Mouse (Mus musculus) limb, embryonic 12.5 days (tissue): ENCODE results near the gene Paip2b. TPM values are rescaled to one million over a fixed set of nuclear protein-coding genes. Genes with fewer than 3 reads are reported as not detected.
A peak's percentile ranks its signal among the peaks of the same experiment; 100 is the strongest.
"Not testable (repeated sequence)": the region's sequence is repeated elsewhere in the genome, so short reads cannot be mapped to it uniquely, and the experiment has no call there.

Experiments
- ATAC-seq: fragments of 200-750 bp; cut with Nextera tagmentation; 2 replicates; pipeline ENCODE4 v1.8.0; 2017; ENCODE audit warnings: low read depth, moderate TSS enrichment; ENCODE audit not compliant: insufficient number of reproducible peaks, insufficient read depth, low FRiP score, low TSS enrichment
- H3K27ac ChIP-seq: fragments of 300-500 bp; sonication (generic); 2 replicates; pipeline ENCODE4 v1.5.1; 2016; ENCODE audit warnings: mild to moderate bottlenecking, moderate library complexity
- H3K27me3 ChIP-seq: fragments of 300-500 bp; sonication (generic); 2 replicates; pipeline ENCODE4 v1.6.1; 2016; ENCODE audit warnings: mild to moderate bottlenecking, moderate library complexity
- H3K36me3 ChIP-seq: fragments of 300-500 bp; sonication (generic); 2 replicates; pipeline ENCODE4 v1.6.1; 2016; ENCODE audit warnings: mild to moderate bottlenecking, moderate library complexity
- H3K4me1 ChIP-seq: fragments of 300-500 bp; sonication (generic); replicated peaks from 2 replicates; pipeline ENCODE4 v1.6.1; 2016
- H3K4me2 ChIP-seq: fragments of 300-500 bp; sonication (generic); 2 replicates; pipeline ENCODE4 v1.6.1; 2016; ENCODE audit warnings: mild to moderate bottlenecking, moderate library complexity
- H3K4me3 ChIP-seq: fragments of 300-500 bp; sonication (generic); replicated peaks from 2 replicates; pipeline ENCODE4 v1.5.1; 2016; ENCODE audit warnings: mild to moderate bottlenecking
- H3K9ac ChIP-seq: fragments of 300-500 bp; sonication (generic); replicated peaks from 2 replicates; pipeline ENCODE4 v1.6.1; 2016; ENCODE audit warnings: mild to moderate bottlenecking, moderate library complexity
- H3K9me3 ChIP-seq: fragments of 300-500 bp; sonication (generic); 2 replicates; pipeline ENCODE4 v1.6.1; 2016; ENCODE audit warnings: mild to moderate bottlenecking, moderate library complexity
- WGBS: fragments of 180-500 bp; shearing (Covaris S2); methylation state at CpG from one replicate; pipeline ENCODE4 v1.1.7; 2016; 5-methylcytosine and 5-hydroxymethylcytosine counted together
- polyA plus RNA-seq: library from polyadenylated mRNA; unstranded; fragments of >200 nt; fragmentation: Nextera tagmentation; extraction: Ambion mirVana; gene quantifications from 2 replicates; pipeline ENCODE4 v1.2.1, GENCODE M21; 2016

Gene Paip2b
- polyA plus RNA-seq, 1 experiment from 2014 or later: 16.6 TPM

DNA sequence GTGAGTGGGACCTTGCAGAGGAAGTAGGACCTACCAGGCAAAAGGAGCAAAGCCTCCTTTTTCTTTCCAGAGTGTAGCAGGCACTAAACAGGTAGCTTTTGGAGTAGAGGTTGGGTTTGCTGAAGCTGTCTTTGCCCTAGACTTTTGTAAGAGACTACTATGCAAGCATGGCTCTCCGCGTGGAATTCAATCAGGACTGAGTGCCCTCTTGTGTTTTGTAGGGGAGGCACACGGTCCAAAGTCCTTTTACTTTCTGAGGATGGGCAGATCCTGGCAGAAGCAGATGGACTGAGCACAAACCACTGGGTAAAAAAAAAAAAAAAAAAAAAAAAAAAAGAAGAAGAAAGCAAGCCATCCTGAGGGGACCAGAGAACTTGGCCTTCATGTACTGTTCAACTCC is 34.9 kb downstream of the Paip2b start:
- 53% methylated on average over 3 of the region's 3 CpGs for WGBS
- Histone ChIP-seq H3K4me2 (no peak overlapping the region), H3K9ac (no peak overlapping the region), H3K4me1 (peaks cover 5% of the 10 kb centered on the region), H3K27ac (no peak overlapping the region), H3K36me3 (peaks cover 30% of the 10 kb centered on the region), H3K27me3 (no peaks in the 10 kb centered on the region), H3K4me3 (no peak overlapping the region), H3K9me3 (no peaks in the 10 kb centered on the region)
- no peak for ATAC-seq

GRCm38 (mm10) chr6:83795492-83795900 is 36.0 kb downstream of the Paip2b start:
- peaks cover 5% of the 10 kb centered on the region for H3K4me1 ChIP-seq
- peak overlapping the region; percentile 82 for H3K4me3 ChIP-seq
- ATAC-seq: no peak
- no peaks in the 10 kb centered on the region for H3K27me3 ChIP-seq
- peak overlapping the region; percentile 86 for H3K4me2 ChIP-seq
- no peaks in the 10 kb centered on the region for H3K9me3 ChIP-seq
- H3K27ac ChIP-seq: peak overlapping the region; percentile 95
- H3K36me3 ChIP-seq: peaks cover 18% of the 10 kb centered on the region
- H3K9ac ChIP-seq: peak overlapping the region; percentile 77
- WGBS: 12% methylated on average over 13 of the region's 13 CpGs

DNA sequence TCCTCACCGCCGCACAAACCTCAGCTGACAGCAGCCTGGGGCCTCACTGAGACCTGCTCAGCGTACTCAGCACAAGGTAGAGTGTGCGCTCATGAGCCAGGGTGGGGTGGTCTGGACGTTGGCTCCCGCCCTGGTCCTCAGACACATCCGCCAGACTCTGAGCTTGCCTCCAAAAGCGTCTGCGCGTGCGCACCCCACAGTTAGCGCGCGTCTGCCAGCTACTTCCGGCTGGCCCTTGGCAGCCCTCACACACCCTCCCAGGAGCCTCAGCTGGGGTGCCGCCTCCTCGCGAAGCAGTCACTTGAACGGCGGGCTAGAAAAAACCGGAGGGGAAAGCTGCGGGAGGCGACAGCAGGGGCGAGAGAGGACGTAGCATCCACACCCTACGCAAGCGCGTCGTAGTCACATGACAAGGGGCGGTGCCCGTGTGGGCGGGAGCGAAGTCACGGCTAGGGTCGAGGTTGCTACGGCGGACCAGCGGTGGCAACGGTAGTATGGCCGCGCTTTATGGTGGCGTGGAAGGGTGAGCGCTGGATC is 36.7 kb downstream of the Paip2b start, which contains the start of gene Nagk:
TSS of gene Nagk (plus strand) at position 223 of the 537 bp plus-strand sequence.
- ATAC-seq: peak; percentile 95
- under 1% methylated on average over 43 of the region's 43 CpGs for WGBS
- peaks cover 5% of the 10 kb centered on the region for H3K4me1 ChIP-seq
- peaks cover 13% of the 10 kb centered on the region; the same call in 1 of the 2 replicates for H3K36me3 ChIP-seq
- peak within 1 kb of the TSS; percentile 77 for H3K9ac ChIP-seq
- H3K4me3 ChIP-seq: peak within 1 kb of the TSS; percentile 82
- H3K4me2 ChIP-seq: peak within 1 kb of the TSS; percentile 86
- no peaks in the 10 kb centered on the region for H3K9me3 ChIP-seq
- peak within 1 kb of the TSS; percentile 95 for H3K27ac ChIP-seq
- H3K27me3 ChIP-seq: no peaks in the 10 kb centered on the region

- 67% methylated on average over 4 of the region's 4 CpGs for WGBS
- peaks cover 5% of the 10 kb centered on the region for H3K4me1 ChIP-seq
- H3K9me3 ChIP-seq: no peaks in the 10 kb centered on the region
- no peak overlapping the region for H3K4me3 ChIP-seq
- H3K4me2 ChIP-seq: no peak overlapping the region
- peaks cover 6% of the 10 kb centered on the region; the same call in 1 of the 2 replicates for H3K27me3 ChIP-seq
- H3K9ac ChIP-seq: no peak overlapping the region
- H3K36me3 ChIP-seq: no peaks in the 10 kb centered on the region
- ATAC-seq: no peak
- no peak overlapping the region for H3K27ac ChIP-seq
Observed at GRCm38 (mm10) chr6:83791251-83791890, 40.2 kb downstream of the Paip2b start.

DNA sequence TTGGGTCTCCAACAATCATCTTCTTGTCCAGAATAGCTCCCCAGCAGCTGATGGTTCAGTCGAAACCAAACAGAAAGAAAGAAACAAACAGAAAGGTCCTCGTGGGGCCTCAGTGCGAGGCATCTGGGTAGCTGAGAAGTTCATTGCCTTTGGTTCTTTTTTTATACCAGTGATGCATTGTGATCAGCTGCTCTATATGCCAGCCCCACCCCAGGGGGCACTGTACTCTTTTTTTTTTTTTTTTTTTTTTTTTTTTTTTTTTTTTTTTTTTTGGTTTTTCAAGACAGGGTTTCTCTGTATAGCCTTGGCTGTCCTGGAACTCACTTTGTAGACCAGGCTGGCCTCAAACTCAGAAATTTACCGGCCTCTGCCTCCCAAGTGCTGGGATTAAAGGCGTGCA is 41.0 kb downstream of the Paip2b start:
- not testable (repeated sequence) for H3K9ac ChIP-seq, H3K4me2 ChIP-seq, H3K27me3 ChIP-seq, H3K36me3 ChIP-seq, H3K9me3 ChIP-seq, H3K4me1 ChIP-seq, H3K27ac ChIP-seq, H3K4me3 ChIP-seq, ATAC-seq
- 85% methylated on average over 5 of the region's 5 CpGs for WGBS

GRCm38 (mm10) chr6:83788554-83788953 is 43.0 kb downstream of the Paip2b start:
- no peak overlapping the region for H3K9ac ChIP-seq
- H3K27ac ChIP-seq: no peak overlapping the region
- H3K4me2 ChIP-seq: no peak overlapping the region
- ATAC-seq: no peak
- H3K9me3 ChIP-seq: no peaks in the 10 kb centered on the region
- peaks cover 6% of the 10 kb centered on the region; the same call in 1 of the 2 replicates for H3K27me3 ChIP-seq
- H3K36me3 ChIP-seq: no peaks in the 10 kb centered on the region
- H3K4me1 ChIP-seq: no peaks in the 10 kb centered on the region
- H3K4me3 ChIP-seq: no peak overlapping the region
- WGBS: 81% methylated on average over 7 of the region's 7 CpGs

DNA sequence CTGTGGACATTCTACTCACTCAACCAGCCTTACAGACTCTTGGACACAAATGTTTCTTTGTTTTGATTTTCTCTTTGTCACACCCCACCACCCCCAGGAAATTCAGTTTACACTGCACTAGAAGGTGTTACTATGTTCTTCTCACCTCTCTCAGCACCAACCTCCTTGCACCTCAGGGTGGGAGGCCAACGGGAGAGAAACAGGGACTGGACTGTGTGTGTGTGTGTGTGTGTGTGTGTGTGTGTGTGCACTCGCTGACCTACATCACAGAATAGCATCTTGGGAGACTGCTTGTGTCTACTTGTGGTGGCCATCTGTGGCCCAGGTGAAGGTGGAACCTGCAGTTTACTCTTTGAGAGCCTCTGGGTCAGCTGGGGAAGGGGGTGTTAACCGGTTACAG is 45.1 kb downstream of the Paip2b start:
- Histone ChIP-seq H3K9ac (no peak overlapping the region), H3K4me1 (no peaks in the 10 kb centered on the region), H3K4me2 (no peak overlapping the region), H3K9me3 (no peaks in the 10 kb centered on the region), H3K27me3 (peaks cover 6% of the 10 kb centered on the region; the same call in 1 of the 2 replicates), H3K4me3 (no peak overlapping the region), H3K36me3 (no peaks in the 10 kb centered on the region), H3K27ac (no peak overlapping the region)
- no peak for ATAC-seq
- 74% methylated on average over 3 of the region's 3 CpGs for WGBS

- Histone ChIP-seq H3K36me3 (no peaks in the 10 kb centered on the region), H3K9ac (no peak overlapping the region), H3K4me2 (no peak overlapping the region), H3K9me3 (no peaks in the 10 kb centered on the region), H3K27me3 (no peaks in the 10 kb centered on the region), H3K4me1 (peaks cover 11% of the 10 kb centered on the region), H3K27ac (no peak overlapping the region), H3K4me3 (no peak overlapping the region)
- WGBS: 7% methylated on average over 5 of the region's 5 CpGs
- no peak for ATAC-seq
Observed at GRCm38 (mm10) chr6:83779026-83779425, 52.5 kb downstream of the Paip2b start.

DNA sequence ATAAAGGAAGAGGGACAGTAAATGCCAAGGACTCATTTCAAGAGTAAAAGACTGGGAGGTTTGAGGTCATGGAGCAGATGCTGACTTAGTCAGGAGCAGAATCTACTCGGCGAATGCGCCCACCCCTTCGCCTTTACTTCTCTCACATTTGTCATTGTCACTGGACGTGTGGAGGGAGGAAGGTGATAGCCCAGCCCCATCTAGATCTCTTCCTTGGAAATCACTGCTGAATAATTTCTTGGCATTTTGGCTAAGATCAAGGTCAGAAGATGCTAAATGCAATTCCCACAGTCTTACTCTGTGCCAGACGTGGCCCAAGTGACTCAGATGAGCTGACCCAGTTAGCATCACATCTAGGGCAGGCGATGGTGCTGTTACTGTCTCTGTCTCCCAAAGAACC is 53.2 kb downstream of the Paip2b start:
- no peak overlapping the region for H3K4me2 ChIP-seq
- peaks cover 13% of the 10 kb centered on the region for H3K4me1 ChIP-seq
- H3K27ac ChIP-seq: no peak overlapping the region
- H3K4me3 ChIP-seq: no peak overlapping the region
- no peak overlapping the region for H3K9ac ChIP-seq
- no peaks in the 10 kb centered on the region for H3K27me3 ChIP-seq
- 78% methylated on average over 7 of the region's 7 CpGs for WGBS
- 0 out of 2 replicates have a peak, but pooled peaks cover 3% of the 10 kb centered on the region for H3K36me3 ChIP-seq
- no peak for ATAC-seq
- H3K9me3 ChIP-seq: no peaks in the 10 kb centered on the region

- H3K4me3 ChIP-seq: peak within 1 kb of the TSS; percentile 90
- peaks cover 28% of the 10 kb centered on the region for H3K36me3 ChIP-seq
- peaks cover 13% of the 10 kb centered on the region for H3K4me1 ChIP-seq
- peak within 1 kb of the TSS; percentile 76 for H3K27ac ChIP-seq
- H3K9ac ChIP-seq: peak within 1 kb of the TSS; percentile 94
- WGBS: 0% methylated on average over 42 of the region's 45 CpGs
- no peaks in the 10 kb centered on the region for H3K27me3 ChIP-seq
- H3K9me3 ChIP-seq: no peaks in the 10 kb centered on the region
- peak within 1 kb of the TSS; percentile 89 for H3K4me2 ChIP-seq
- ATAC-seq: peak; percentile 93
Observed at GRCm38 (mm10) chr6:83775638-83776293, 55.8 kb downstream of the Paip2b start, which contains the start of gene Tex261. Tex261 (minus strand) TSS chr6:83775813.

DNA sequence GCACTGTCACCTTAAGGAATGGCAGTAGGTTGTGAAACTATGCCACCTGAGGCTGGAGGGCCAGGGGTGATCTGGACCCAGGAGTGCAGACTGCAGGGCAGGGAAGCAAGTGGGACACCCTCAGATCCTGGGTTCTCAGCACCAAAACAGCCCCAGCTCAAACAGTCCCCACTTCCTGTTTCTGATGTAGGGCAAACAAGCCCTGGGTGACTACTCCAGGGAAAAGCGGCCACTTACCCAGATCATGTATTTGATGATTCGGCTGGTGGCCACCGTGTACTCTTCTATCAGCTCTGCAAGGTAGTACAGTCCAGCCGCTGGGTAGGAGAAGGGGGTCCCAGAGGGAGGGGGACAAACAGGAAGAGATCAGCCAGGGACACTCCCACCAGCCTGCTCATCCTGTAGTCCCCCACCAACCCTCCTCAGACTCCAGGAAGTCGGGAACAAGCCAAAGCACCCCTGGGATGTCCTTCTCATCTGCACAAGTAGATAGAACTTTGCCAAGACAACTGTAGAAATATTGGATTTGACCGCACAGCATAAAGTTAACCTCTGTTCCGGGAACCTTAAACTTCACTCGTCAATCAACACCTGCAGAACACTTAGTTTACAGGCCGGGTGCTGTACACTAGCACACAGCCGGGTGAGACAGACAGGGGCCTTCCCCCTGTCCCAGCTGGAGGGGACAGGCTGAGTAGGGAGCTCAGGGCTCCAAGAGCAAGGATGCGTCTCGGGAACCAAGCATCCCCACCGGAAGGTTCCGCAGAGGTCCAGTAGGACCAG is 56.6 kb downstream of the Paip2b start:
- Histone ChIP-seq H3K4me1 (peaks cover 13% of the 10 kb centered on the region), H3K4me2 (peak overlapping the region; percentile 89), H3K36me3 (peaks cover 34% of the 10 kb centered on the region), H3K4me3 (peak overlapping the region; percentile 90), H3K27me3 (no peaks in the 10 kb centered on the region), H3K27ac (peak overlapping the region; percentile 76), H3K9me3 (no peaks in the 10 kb centered on the region), H3K9ac (peak overlapping the region; percentile 94)
- WGBS: under 1% methylated on average over 14 of the region's 14 CpGs
- ATAC-seq: peak; percentile 32; the same call in 1 of the 2 replicates
